Mouse (Mus musculus) intestine, postnatal 0 days (tissue): ENCODE data around the gene Atp6v1e2. TPM values are rescaled to one million over a fixed set of nuclear protein-coding genes. Genes with fewer than 3 reads are reported as not detected.

Source experiments
- ATAC-seq: fragments of 200-750 bp; cut with Nextera tagmentation; 2 replicates; pipeline ENCODE4 v1.8.0; 2017; ENCODE audit warnings: mild to moderate bottlenecking, moderate TSS enrichment, moderate library complexity
- H3K27ac ChIP-seq: fragments of 300-500 bp; sonication (generic); 2 replicates; pipeline ENCODE4 v1.5.1; 2014; ENCODE audit warnings: mild to moderate bottlenecking, low read depth, low read length, moderate library complexity
- H3K27me3 ChIP-seq: fragments of 300-500 bp; sonication (generic); replicated peaks from 2 replicates; pipeline ENCODE4 v1.6.1; 2014; ENCODE audit warnings: low read length, mixed read lengths; ENCODE audit not compliant: control insufficient read depth, insufficient read depth
- H3K36me3 ChIP-seq: fragments of 300-500 bp; sonication (generic); 2 replicates; pipeline ENCODE4 v1.6.1; 2014; ENCODE audit warnings: mild to moderate bottlenecking, moderate library complexity; ENCODE audit not compliant: control insufficient read depth, insufficient read depth
- H3K4me1 ChIP-seq: fragments of 300-500 bp; sonication (generic); replicated peaks from 2 replicates; pipeline ENCODE4 v1.6.1; 2014; ENCODE audit warnings: antibody characterized with exemption, low read length, mixed read lengths; ENCODE audit not compliant: control insufficient read depth, insufficient read depth
- H3K4me2 ChIP-seq: fragments of 300-500 bp; sonication (generic); replicated peaks from 2 replicates; pipeline ENCODE4 v1.6.1; 2014; ENCODE audit warnings: low read depth, mild to moderate bottlenecking, moderate library complexity
- H3K4me3 ChIP-seq: fragments of 300-500 bp; sonication (generic); 2 replicates; pipeline ENCODE4 v1.5.1; 2014; ENCODE audit warnings: low read depth, low read length
- H3K9ac ChIP-seq: fragments of 300-500 bp; sonication (generic); 2 replicates; pipeline ENCODE4 v1.6.1; 2014; ENCODE audit warnings: mild to moderate bottlenecking, low read depth, low read length
- H3K9me3 ChIP-seq: fragments of 300-500 bp; sonication (generic); 2 replicates; pipeline ENCODE4 v1.6.1; 2016; ENCODE audit warnings: mixed run types; ENCODE audit not compliant: control insufficient read depth
- CTCF ChIP-seq: sonication (generic); IDR thresholded peaks from 2 replicates; pipeline ENCODE4 v1.5.1; 2016; ENCODE audit warnings: low read depth, mild to moderate bottlenecking, control low read depth, antibody characterized with exemption, moderate library complexity
- WGBS: fragments of 180-500 bp; shearing (Covaris S2); extraction: QIAGEN DNeasy Blood & Tissue Kit; methylation state at CpG from one replicate; pipeline ENCODE4 v1.1.7; 2014; 5-methylcytosine and 5-hydroxymethylcytosine counted together
- polyA plus RNA-seq: library from polyadenylated mRNA; unstranded; fragments of >200 nt; fragmentation: Nextera tagmentation; extraction: Ambion mirVana; gene quantifications from 2 replicates; pipeline ENCODE4 v1.2.1, GENCODE M21; 2015

The Atp6v1e2 gene
- not detected in 2 replicates for polyA plus RNA-seq

GRCm38 (mm10) chr17:86947840-86948796, at the start of gene Atp6v1e2:
Gene Atp6v1e2 (minus strand): TSS chr17:86947897.
- WGBS: 84% methylated on average over 28 of the region's 28 CpGs
- no peaks in the 10 kb centered on the region for H3K36me3 ChIP-seq
- no peak within 1 kb of the TSS for H3K9ac ChIP-seq
- no peak within 1 kb of the TSS for H3K4me3 ChIP-seq
- H3K27ac ChIP-seq: no peak within 1 kb of the TSS
- no peaks in the 10 kb centered on the region for H3K27me3 ChIP-seq
- no peak for ATAC-seq
- H3K4me1 ChIP-seq: no peaks in the 10 kb centered on the region
- H3K4me2 ChIP-seq: no peak within 1 kb of the TSS
- TF ChIP-seq CTCF: no peak
- no peaks in the 10 kb centered on the region for H3K9me3 ChIP-seq

- peaks cover 24% of the 10 kb centered on the region; the same call in 1 of the 2 replicates for H3K36me3 ChIP-seq
- H3K27me3 ChIP-seq: no peaks in the 10 kb centered on the region
- ATAC-seq: peak; percentile 74
- no peaks in the 10 kb centered on the region for H3K9me3 ChIP-seq
- no peaks in the 10 kb centered on the region for H3K4me1 ChIP-seq
- H3K4me2 ChIP-seq: no peak overlapping the region
- WGBS: 47% methylated on average over 6 of the region's 6 CpGs
- TF ChIP-seq CTCF: no peak
- no peak overlapping the region for H3K4me3 ChIP-seq
- H3K9ac ChIP-seq: no peak overlapping the region
- peak overlapping the region; percentile 47 for H3K27ac ChIP-seq
Measured at GRCm38 (mm10) chr17:86997323-86997722, 49.6 kb upstream of the Atp6v1e2 start.

- WGBS: 87% methylated on average over 8 of the region's 8 CpGs
- ATAC-seq: no peak
- H3K27ac ChIP-seq: no peak overlapping the region
- no peak overlapping the region for H3K4me3 ChIP-seq
- no peak overlapping the region for H3K9ac ChIP-seq
- no peaks in the 10 kb centered on the region for H3K27me3 ChIP-seq
- no peaks in the 10 kb centered on the region for H3K9me3 ChIP-seq
- TF ChIP-seq CTCF: no peak
- H3K4me2 ChIP-seq: no peak overlapping the region
- no peaks in the 10 kb centered on the region for H3K36me3 ChIP-seq
- no peaks in the 10 kb centered on the region for H3K4me1 ChIP-seq
Measured at GRCm38 (mm10) chr17:86991306-86991705, 43.6 kb upstream of the Atp6v1e2 start.

- Histone ChIP-seq H3K27ac (no peak overlapping the region), H3K27me3 (no peaks in the 10 kb centered on the region), H3K4me3 (no peak overlapping the region), H3K9ac (no peak overlapping the region), H3K4me2 (no peak overlapping the region), H3K4me1 (no peaks in the 10 kb centered on the region), H3K36me3 (0 out of 2 replicates have a peak, but pooled peaks cover 3% of the 10 kb centered on the region), H3K9me3 (no peaks in the 10 kb centered on the region)
- WGBS: 58% methylated on average over 6 of the region's 6 CpGs
- no peak for ATAC-seq
- no peak for TF ChIP-seq CTCF
Measured at GRCm38 (mm10) chr17:86988601-86989184, 41.0 kb upstream of the Atp6v1e2 start.

- Histone ChIP-seq H3K36me3 (peaks cover 8% of the 10 kb centered on the region; the same call in 1 of the 2 replicates), H3K9ac (no peak overlapping the region), H3K4me1 (no peaks in the 10 kb centered on the region), H3K27ac (no peak overlapping the region), H3K9me3 (no peaks in the 10 kb centered on the region), H3K4me3 (no peak overlapping the region), H3K4me2 (no peak overlapping the region), H3K27me3 (no peaks in the 10 kb centered on the region)
- no peak for ATAC-seq
- 88% methylated on average over 5 of the region's 5 CpGs for WGBS
- TF ChIP-seq CTCF: 0 out of 2 replicates have a peak, but pooled peaks have one; percentile 12
Measured at GRCm38 (mm10) chr17:86988161-86988560, 40.5 kb upstream of the Atp6v1e2 start.

GRCm38 (mm10) chr17:86986449-86987138, 38.9 kb upstream of the Atp6v1e2 start:
- Histone ChIP-seq H3K9ac (no peak overlapping the region), H3K36me3 (peaks cover 8% of the 10 kb centered on the region; the same call in 1 of the 2 replicates), H3K27me3 (no peaks in the 10 kb centered on the region), H3K4me2 (no peak overlapping the region), H3K4me3 (no peak overlapping the region), H3K9me3 (no peaks in the 10 kb centered on the region), H3K27ac (no peak overlapping the region), H3K4me1 (no peaks in the 10 kb centered on the region)
- TF ChIP-seq CTCF: no peak
- no peak for ATAC-seq
- WGBS: 77% methylated on average over 17 of the region's 17 CpGs
